In genomic region chr15:98098519-98098918, GRCm38 (mm10) we compare ENCODE assay signal across 23 mouse cellular contexts. TPM values are rescaled to one million over a fixed set of nuclear protein-coding genes. Genes with fewer than 3 reads are reported as not detected.
DNase-seq lines count a peak whose midpoint lies in the region; ATAC-seq and TF ChIP-seq lines count a peak whose summit lies in the region.
"Had no signal": no experiment of that assay in that cellular context is flagged by ENCODE, and none has a peak within 500 bp of the region (broad histone marks: within the 10 kb centered on the region; RNA-seq: fewer than 3 reads in every experiment).

No protein-coding gene starts in this region.

- peak overlapping the region; percentile 55 for H3K4me2 ChIP-seq in myocyte (ENCODE audit: low read depth)
- H3K4me2 ChIP-seq: embryonic facial prominence, embryonic 12.5 days; forebrain, embryonic 12.5 days; heart, embryonic 11.5 days; heart, embryonic 15.5 days; hindbrain, embryonic 14.5 days had no signal

- H3K27ac ChIP-seq in ES-E14 (ENCODE audit: insufficient read depth, low read depth, low read length, poor library complexity, severe bottlenecking) = no peak overlapping the region
- H3K27ac ChIP-seq: embryonic facial prominence, embryonic 12.5 days; forebrain, embryonic 12.5 days; heart, adult 2 months; heart, embryonic 15.5 days; hindbrain, embryonic 14.5 days had no signal

- peaks cover 0 to 3% of the 10 kb centered on the region in 2 experiments; a peak in 1 of 4 replicates for H3K4me1 ChIP-seq in ES-E14 (ENCODE audit: control insufficient read depth in 2 of 2, insufficient read depth in 2 of 2, low read length in 2 of 2, poor library complexity in 1 of 2)

- H3K79me2 ChIP-seq in myocyte (ENCODE audit: control insufficient read depth, insufficient read depth) = no peaks in the 10 kb centered on the region

- H3K9ac ChIP-seq in ES-E14 (ENCODE audit: insufficient read depth, low read depth, low read length, poor library complexity, severe bottlenecking) = peak overlapping the region; percentile 63
- H3K9ac ChIP-seq: embryonic facial prominence, embryonic 12.5 days; forebrain, embryonic 12.5 days; forebrain, postnatal 0 days; heart, embryonic 15.5 days; hindbrain, embryonic 14.5 days had no signal

- H3K4me3 ChIP-seq in ES-E14 (ENCODE audit: insufficient read depth in 1 of 2, low read depth in 1 of 2, low read length in 2 of 2, poor library complexity in 1 of 2, severe bottlenecking in 1 of 2) (peak overlapping the region; percentile 57 to 64), myocyte (peak overlapping the region; percentile 19)
- H3K4me3 ChIP-seq: embryonic facial prominence, embryonic 12.5 days; forebrain, embryonic 12.5 days; heart, adult 2 months; heart, embryonic 15.5 days had no signal

- H3K36me3 ChIP-seq in ES-E14 (ENCODE audit: control insufficient read depth, insufficient read depth, low read length, poor library complexity, severe bottlenecking) = no peaks in the 10 kb centered on the region; the same call in 1 of the 2 replicates
- H3K36me3 ChIP-seq in myocyte (ENCODE audit: control insufficient read depth, insufficient read depth) = no peaks in the 10 kb centered on the region
- H3K36me3 ChIP-seq: embryonic facial prominence, embryonic 12.5 days; forebrain, embryonic 12.5 days; heart, embryonic 15.5 days had no signal

- no peak overlapping the region for H3ac ChIP-seq in myocyte (ENCODE audit: control insufficient read depth, insufficient read length)

- peaks cover 18% of the 10 kb centered on the region for H3K27me3 ChIP-seq in myocyte (ENCODE audit: control insufficient read depth, insufficient read depth, insufficient read length)
- H3K27me3 ChIP-seq: embryonic facial prominence, embryonic 12.5 days; heart, embryonic 15.5 days had no signal

- no peak for ATAC-seq in CD4-positive, CD25-positive, alpha-beta regulatory T cell, adult 4 months
- ATAC-seq: forebrain, postnatal 0 days; intestine, embryonic 16.5 days had no signal

- in situ Hi-C loops in ES-E14 (cut with MboI; ENCODE audit: low sequenced_read_pairs in 2 of 2, unreplicated experiment in 2 of 2) = loop anchor here in 1 of 2 experiments (5.0 kb wide), 1 partner anchor 54 kb away; no protein-coding TSS in a partner anchor

- DNase-seq in CD4-positive, CD25-positive, alpha-beta regulatory T cell, adult 2 months (ENCODE audit: low read depth, low spot score) = peak; percentile 41
- DNase-seq in ES-E14 (ENCODE audit: low read depth, low spot score) (no peak), ZHBTc4 (ENCODE audit: low read depth, low spot score) (peak; percentile 86)
- no peak for DNase-seq in ovary, adult 18-20 months (ENCODE audit: low spot score)
- DNase-seq in T-cell, adult 2 months (ENCODE audit: low spot score) = no peak
- DNase-seq in testis, postnatal 10 days (ENCODE audit: low spot score) = no peak
- DNase-seq: adrenal gland, adult 8-10 months; cerebellum, adult 11-12 months; cerebellum, adult 9-10 months; cerebellum, postnatal 25 days; forebrain, postnatal 0 days; gastrocnemius, postnatal 14 days; heart, adult 2 months; heart, postnatal 14 days; kidney, adult 2 months had no signal

- peak; percentile 43 for TF ChIP-seq POLR2A in myocyte (IDR thresholded peaks at IDR 0.05; ENCODE audit: insufficient read length, low read depth)

- no peaks in the 10 kb centered on the region for H3K9me3 ChIP-seq in ES-E14 (ENCODE audit: control insufficient read depth, insufficient read depth, low read depth, low read length)
- H3K9me3 ChIP-seq: embryonic facial prominence, embryonic 12.5 days; heart, embryonic 15.5 days had no signal

TF ChIP-seq in ES-E14, 5 proteins besides CTCF, POLR2A, EP300 and RAD21:
- TF ChIP-seq MAFK (IDR thresholded peaks at IDR 0.05; ENCODE audit: insufficient read depth, low read depth, low read length) = 0 out of 2 replicates have a peak, but pooled peaks have one; percentile 4
- TF ChIP-seq HCFC1 (IDR thresholded peaks at IDR 0.05; ENCODE audit: borderline replicate concordance, insufficient read depth, low read length) = no peak

TF ChIP-seq in myocyte, 11 proteins besides CTCF, POLR2A, EP300 and RAD21:
- TF ChIP-seq TCF12 (IDR thresholded peaks at IDR 0.05; ENCODE audit: insufficient read depth, poor library complexity, severe bottlenecking) = no peak

RNA-seq across cellular contexts. Expression of gene Senp1, which starts 5.0 kb away (rescaled TPM):
- polyA plus RNA-seq in CD4-positive, CD25-positive, alpha-beta regulatory T cell, adult 4 months (2017; shearing (Covaris generic)) = 10 to 100 TPM; 33.4 to 34.3 TPM
- total RNA-seq in ES-E14 (2012; rRNA removed) = 20.5 and 27.2 TPM in 2 replicates
- 10.4 TPM for polyA plus RNA-seq in myocyte (2012; fragmentation: generic; extraction: Trizol)

RNA-seq across cellular contexts. Expression of gene Pfkm, which starts 6.1 kb away (rescaled TPM):
- 10 to 100 TPM in 1 of 2 experiments, 1 to 10 TPM in 1; 4.8 to 13.4 TPM for polyA plus RNA-seq in CD4-positive, CD25-positive, alpha-beta regulatory T cell, adult 4 months (2017; shearing (Covaris generic))
- total RNA-seq in ES-E14 (2012; rRNA removed) = 18.3 and 18.5 TPM in 2 replicates
- polyA plus RNA-seq in myocyte (2012; fragmentation: generic; extraction: Trizol) = 401 TPM

Comparison
In these comparisons a context has a peak if more than half of its experiments do, and no peak if none do; other contexts are left out.
1. DNase-seq: peak in CD4-positive, CD25-positive, alpha-beta regulatory T cell, adult 2 months (single experiment) and ZHBTc4 (single experiment); none in ES-E14 (single experiment), ovary, adult 18-20 months (single experiment), T-cell, adult 2 months (single experiment) and testis, postnatal 10 days (single experiment).
2. RNA of gene Pfkm, which starts 6.1 kb away (polyA plus RNA-seq): 401 TPM in myocyte (single experiment); 4.8 to 13.4 TPM in CD4-positive, CD25-positive, alpha-beta regulatory T cell, adult 4 months; every median in the first group is over 10 times any median in the second.